Mouse (Mus musculus) erythroblast, embryonic 14.5 days (primary cell): ENCODE measurements around the gene Ccdc15.

Experiments used
- GATA1 ChIP-seq: IDR thresholded peaks from 2 replicates; pipeline ENCODE4 v1.6.1; 2012; ENCODE audit warnings: low read length, inconsistent platforms, mixed read lengths
- TAL1 ChIP-seq: IDR thresholded peaks from 3 replicates; pipeline ENCODE4 v1.6.1; 2012; ENCODE audit warnings: low read length, inconsistent platforms, mixed read lengths

DNA sequence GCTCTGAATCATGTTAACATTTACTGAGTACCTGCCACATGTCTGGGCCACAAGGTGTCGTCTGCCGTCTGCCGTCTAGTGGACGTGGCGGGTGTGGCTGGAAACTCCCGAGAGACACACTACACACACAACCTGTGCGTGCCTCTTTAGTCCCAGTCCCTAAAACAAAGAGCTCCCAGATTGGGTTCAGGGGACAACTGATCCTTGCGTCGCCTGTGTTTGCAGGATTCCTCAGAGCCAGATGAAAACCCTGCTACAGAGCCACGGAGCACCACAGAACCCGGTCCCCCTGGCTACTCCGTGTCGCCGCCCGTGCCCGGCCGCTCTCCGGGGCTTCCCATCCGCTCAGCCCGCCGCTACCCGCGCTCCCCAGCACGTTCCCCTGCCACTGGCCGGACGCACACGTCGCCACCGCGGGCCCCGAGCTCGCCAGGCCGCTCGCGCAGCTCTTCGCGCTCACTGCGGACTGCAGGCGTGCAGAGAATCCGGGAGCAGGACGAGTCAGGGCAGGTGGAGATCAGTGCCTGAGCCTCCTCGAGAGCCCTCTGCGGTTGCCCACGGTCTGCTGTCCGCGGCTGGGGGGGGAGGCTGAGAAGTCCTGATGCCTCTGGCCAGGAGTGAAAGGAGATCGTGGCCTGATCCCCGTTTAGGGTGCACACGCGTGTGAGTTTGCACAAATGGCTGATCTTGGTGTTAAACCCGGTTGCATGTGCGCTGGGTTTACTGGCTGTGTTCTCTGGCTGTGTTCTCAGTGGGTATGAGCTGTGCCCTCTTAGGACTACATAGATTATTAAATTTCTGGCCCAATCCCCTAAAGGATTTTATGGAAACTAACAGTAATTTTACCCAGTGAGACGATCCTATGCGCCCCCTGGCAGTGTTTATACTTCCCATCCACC, 36.3 kb upstream of the Ccdc15 start:
- TF ChIP-seq TAL1 (no peak), GATA1 (no peak)
